In genomic region chr10:40845626-40846025, GRCm38 (mm10) we compare ENCODE assay signal across 24 mouse cellular contexts. TPM values are rescaled to one million over a fixed set of nuclear protein-coding genes. Genes with fewer than 3 reads are reported as not detected.
DNase-seq lines count a peak whose midpoint lies in the region; ATAC-seq and TF ChIP-seq lines count a peak whose summit lies in the region.
"Had no signal": no experiment of that assay in that cellular context is flagged by ENCODE, and none has a peak within 500 bp of the region (broad histone marks: within the 10 kb centered on the region; RNA-seq: fewer than 3 reads in every experiment).

No protein-coding gene starts in this region.

- H3K9ac ChIP-seq in midbrain, embryonic 13.5 days (replicated peaks), result no peak overlapping the region
- H3K9ac ChIP-seq: embryonic facial prominence, embryonic 15.5 days; forebrain, postnatal 0 days; heart, embryonic 12.5 days; hindbrain, embryonic 15.5 days; intestine, embryonic 15.5 days; kidney, embryonic 15.5 days; liver, postnatal 0 days; midbrain, embryonic 15.5 days had no signal

- H3K4me3 ChIP-seq in layer of hippocampus, adult 2 months, result no peak overlapping the region
- no peak overlapping the region for H3K4me3 ChIP-seq in midbrain, embryonic 13.5 days (replicated peaks)
- H3K4me3 ChIP-seq: embryonic facial prominence, embryonic 15.5 days; gastrocnemius, adult 2 months; heart, embryonic 12.5 days; hindbrain, embryonic 15.5 days; intestine, embryonic 15.5 days; kidney, embryonic 15.5 days; megakaryocyte, embryonic 14.5 days; midbrain, embryonic 15.5 days; myocyte had no signal

- no peaks in the 10 kb centered on the region for H3K27me3 ChIP-seq in midbrain, embryonic 13.5 days
- H3K27me3 ChIP-seq: embryonic facial prominence, embryonic 15.5 days; heart, embryonic 12.5 days; hindbrain, embryonic 15.5 days; intestine, embryonic 15.5 days; kidney, embryonic 15.5 days; megakaryocyte, embryonic 14.5 days; midbrain, embryonic 15.5 days had no signal

- no peak for TF ChIP-seq CTCF in layer of hippocampus, adult 2 months (conservative IDR thresholded peaks at IDR 0.05)

- ATAC-seq in midbrain, embryonic 13.5 days, result no peak
- ATAC-seq: forebrain, postnatal 0 days; intestine, embryonic 15.5 days; liver, postnatal 0 days; midbrain, embryonic 15.5 days had no signal

- H3K9me3 ChIP-seq in midbrain, embryonic 13.5 days, result no peaks in the 10 kb centered on the region
- H3K9me3 ChIP-seq: embryonic facial prominence, embryonic 15.5 days; heart, embryonic 12.5 days; hindbrain, embryonic 15.5 days; intestine, embryonic 15.5 days; kidney, embryonic 15.5 days; megakaryocyte, embryonic 14.5 days; midbrain, embryonic 15.5 days had no signal

- peaks cover 62% of the 10 kb centered on the region for H3K36me3 ChIP-seq in midbrain, embryonic 13.5 days

- no peak overlapping the region for H3K4me2 ChIP-seq in midbrain, embryonic 13.5 days (replicated peaks)
- H3K4me2 ChIP-seq: embryonic facial prominence, embryonic 15.5 days; heart, embryonic 12.5 days; hindbrain, embryonic 15.5 days; intestine, embryonic 15.5 days; kidney, embryonic 15.5 days; midbrain, embryonic 15.5 days had no signal

- H3K4me1 ChIP-seq in midbrain, embryonic 13.5 days (replicated peaks), result peaks cover 7% of the 10 kb centered on the region; the same call in 1 of the 2 replicates
- H3K4me1 ChIP-seq: hindbrain, embryonic 15.5 days; intestine, embryonic 15.5 days; kidney, embryonic 15.5 days had no signal

- peak overlapping the region; percentile 93 for H3K27ac ChIP-seq in layer of hippocampus, adult 2 months
- no peak overlapping the region for H3K27ac ChIP-seq in midbrain, embryonic 13.5 days
- H3K27ac ChIP-seq: embryonic facial prominence, embryonic 15.5 days; gastrocnemius, adult 2 months; hindbrain, embryonic 15.5 days; intestine, embryonic 15.5 days; kidney, embryonic 15.5 days; midbrain, embryonic 15.5 days had no signal

- peak; percentile 35 for DNase-seq in adrenal gland, postnatal 14 days
- DNase-seq in adrenal gland, adult 18-20 months (ENCODE audit: low spot score in 2 of 2), result no peak
- DNase-seq in layer of hippocampus, adult 2 months (ENCODE audit: low spot score in 2 of 2), result no peak
- DNase-seq in layer of hippocampus, adult 11-12 months (ENCODE audit: low spot score), result no peak
- DNase-seq in R1 (ENCODE audit: low read depth, low spot score), result peak; percentile 40
- DNase-seq in cerebellum, postnatal 14 days, result peak; percentile 76 to 78
- no peak for DNase-seq in embryo, embryonic 9.5 days (ENCODE audit: extremely low spot score)
- DNase-seq: embryo, embryonic 11 days; forebrain, postnatal 0 days; gastrocnemius, adult 2 months; liver, postnatal 0 days; lung, postnatal 10 days; retina, postnatal 1 day; right cerebral cortex, postnatal 4 days had no signal

- 88% methylated on average over 6 of the region's 6 CpGs for WGBS in midbrain, embryonic 13.5 days

RNA-seq across cellular contexts. Expression of gene Cdc40, which starts 37.5 kb away (rescaled TPM):
- total RNA-seq in adrenal gland, postnatal 14 days (2021), result 24.0 and 28.0 TPM in 2 replicates
- total RNA-seq in adrenal gland, adult 18-20 months (2021), result 10 to 100 TPM; 20.6 to 23.3 TPM
- total RNA-seq in layer of hippocampus, adult 2 months (2021), result 10 to 100 TPM; 67.1 to 73.9 TPM
- 30.2 and 30.5 TPM in 2 replicates for polyA plus RNA-seq in midbrain, embryonic 13.5 days (2015; fragmentation: Nextera tagmentation; extraction: Ambion mirVana)

RNA-seq across cellular contexts. Expression of gene Wasf1, which starts 37.6 kb away (rescaled TPM):
- total RNA-seq in adrenal gland, postnatal 14 days (2021), result 5.6 and 6.9 TPM in 2 replicates
- total RNA-seq in adrenal gland, adult 18-20 months (2021), result 1 to 10 TPM; 2.9 to 5.2 TPM
- total RNA-seq in layer of hippocampus, adult 2 months (2021), result 100 to 1,000 TPM; 412 to 418 TPM
- 93.7 and 97.1 TPM in 2 replicates for polyA plus RNA-seq in midbrain, embryonic 13.5 days (2015; fragmentation: Nextera tagmentation; extraction: Ambion mirVana)
- total RNA-seq: neutrophil, adult 5-6 weeks had no signal

Comparison
In these comparisons a context has a peak if more than half of its experiments do, and no peak if none do; other contexts are left out.
1. DNase-seq: peak in adrenal gland, postnatal 14 days (single experiment), R1 (single experiment) and cerebellum, postnatal 14 days (2 of 2); none in adrenal gland, adult 18-20 months (0 of 2), layer of hippocampus, adult 2 months (0 of 2), layer of hippocampus, adult 11-12 months (single experiment) and embryo, embryonic 9.5 days (single experiment).
2. RNA of gene Wasf1, which starts 37.6 kb away (total RNA-seq): 412 to 418 TPM in layer of hippocampus, adult 2 months; 5.6 to 6.9 TPM in adrenal gland, postnatal 14 days and 2.9 to 5.2 TPM in adrenal gland, adult 18-20 months; every median in the first group is over 10 times any median in the second.